Mouse (Mus musculus) Patski (cell line): ENCODE results near the gene Zfp341. TPM values are rescaled to one million over a fixed set of nuclear protein-coding genes. Genes with fewer than 3 reads are reported as not detected.

Source experiments
- ATAC-seq: fragments of 100-300 bp; one replicate; pipeline ENCODE4 v1.8.0; 2021
- CTCF ChIA-PET: fragments of 350-600 bp; sonication (Branson Sonifier 250); formaldehyde crosslinking; loops from one replicate; lab custom pipeline; 2022; ENCODE audit warnings: inconsistent platforms; lab: Charles Lee
- POLR2A ChIA-PET: fragments of 350-600 bp; sonication (Branson Sonifier 250); formaldehyde crosslinking; loops from one replicate; lab custom pipeline; 2022; ENCODE audit warnings: antibody characterized with exemption, inconsistent platforms; lab: Charles Lee
- DNase-seq: peaks from one replicate; pipeline ENCODE4 v3.0.0-alpha.2; 2011; ENCODE audit warnings: low read depth, low spot score
- H3K27me3 ChIP-seq: fragments of 371-371 bp; one replicate; pipeline ENCODE4 v1.5.1; 2021
- CTCF ChIP-seq: fragments of 100-300 bp; IDR thresholded peaks from one replicate; pipeline ENCODE4 v1.5.1; 2021
- in situ Hi-C: fragments of 300-500 bp; cut with MboI; formaldehyde crosslinking; loops from 3 replicates; pipeline ENCODE4 v1.11.1; 2018; ENCODE audit warnings: low pct_unique_long_range_greater_than_20kb, mixed read lengths
- polyA plus RNA-seq: library from polyadenylated mRNA; unstranded; gene quantifications from one replicate; pipeline ENCODE4 v1.2.3, GENCODE M21; 2021

Zfp341 gene
- 3.1 TPM for polyA plus RNA-seq

DNA sequence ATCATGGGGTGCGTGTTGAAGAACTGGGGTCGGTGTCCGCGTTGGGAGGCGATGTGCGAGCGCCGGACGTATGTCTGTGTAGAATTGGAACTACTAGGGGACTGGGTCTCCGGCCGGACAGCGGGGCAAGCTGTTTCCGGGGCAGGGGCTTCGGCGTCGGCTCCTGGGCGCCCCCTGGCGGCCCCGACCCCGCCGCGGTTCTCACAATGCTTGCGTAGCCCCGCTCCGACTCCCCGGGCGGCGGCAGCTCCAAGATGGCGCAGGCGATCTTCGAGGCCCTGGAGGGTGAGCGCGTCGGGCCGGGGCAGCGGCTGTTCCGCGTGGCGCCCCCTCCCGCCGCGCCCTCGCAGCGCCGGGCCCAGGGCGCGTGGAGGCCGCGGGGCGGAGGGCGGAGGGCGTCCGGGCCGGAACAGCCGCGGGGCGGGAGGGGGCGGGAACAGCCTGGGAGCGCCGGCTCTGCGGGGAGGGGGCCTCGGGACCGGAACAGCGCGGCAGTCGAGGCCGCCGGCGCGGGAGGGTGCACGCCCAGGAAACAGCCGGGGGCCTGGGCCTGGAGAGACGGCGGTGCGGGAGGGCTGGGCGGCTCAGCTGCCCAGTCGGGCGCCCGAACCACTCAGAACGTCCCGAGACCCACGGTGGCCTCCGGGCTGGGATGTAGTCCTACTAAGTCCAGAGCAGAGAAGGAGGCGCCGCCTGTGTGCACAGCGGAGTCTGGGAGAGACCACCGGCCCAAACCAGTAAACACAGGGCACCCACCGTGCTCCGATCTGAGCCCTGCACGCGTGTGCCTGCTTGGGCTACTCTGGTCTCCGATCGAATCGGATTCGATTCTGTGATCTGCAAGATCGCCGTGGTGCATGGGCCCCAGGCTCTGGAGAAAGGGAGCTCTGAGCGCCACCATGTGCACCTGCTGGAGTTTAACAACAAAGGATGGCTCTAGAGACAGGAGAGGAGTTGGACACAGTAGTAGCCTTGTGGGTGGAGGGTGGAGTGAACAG lies at the start of gene Zfp341, which contains the start of gene 4930519P11Rik:
Gene Zfp341, plus strand, starts transcription at position 180 of the 998 bp plus-strand sequence.
Gene 4930519P11Rik, minus strand, starts transcription at position 320 of the 998 bp plus-strand sequence.
- DNase-seq (no peak), ATAC-seq (peak; percentile 93)
- ChIA-PET CTCF (interaction anchor here (0.6 to 2.3 kb wide), 5 partner anchors 10 to 202 kb away, joined by 3 to 5 read pairs (median 4); partner anchors contain the start of gene Pxmp4), POLR2A (interaction anchor here (0.9 to 1.0 kb wide), 2 partner anchors 177 to 203 kb away, joined by 3 read pairs; partner anchors contain the start of gene Cbfa2t2)
- peak; percentile 100 for TF ChIP-seq CTCF
- H3K27me3 ChIP-seq, result no peaks in the 10 kb centered on the region
- in situ Hi-C loops, result no loop called here

DNA sequence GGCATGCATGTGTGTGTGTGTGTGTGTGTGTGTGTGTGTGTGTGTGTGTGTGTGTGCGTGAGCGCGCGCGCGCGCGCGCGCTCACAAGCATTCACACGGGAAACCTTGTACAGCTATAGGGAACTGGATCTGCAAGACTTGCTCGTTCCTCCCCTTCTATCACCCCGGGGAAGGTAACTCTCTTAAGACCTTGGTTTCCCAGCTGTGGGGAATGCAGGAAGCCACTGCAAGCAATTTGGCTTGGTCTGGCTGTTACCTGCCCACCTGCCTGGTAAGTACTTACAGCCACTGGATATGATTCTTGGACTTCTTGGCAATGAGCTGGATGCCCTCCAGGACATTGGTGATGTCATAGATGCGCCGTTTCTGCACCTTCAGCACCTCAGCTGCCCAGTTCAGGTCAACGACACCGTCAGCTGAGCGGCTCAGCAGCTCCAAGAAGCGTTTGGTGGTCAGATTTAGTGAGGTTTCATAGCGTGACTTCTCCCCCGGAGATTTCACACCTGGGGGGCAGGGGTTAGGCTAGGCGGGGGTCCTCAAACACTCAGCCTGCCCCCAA lies 49.4 kb upstream of the Zfp341 start:
- ChIA-PET POLR2A (no interaction called here), CTCF (no interaction called here)
- in situ Hi-C loops, result no loop called here
- DNase-seq (no peak), ATAC-seq (no peak)
- TF ChIP-seq CTCF, result no peak
- no peaks in the 10 kb centered on the region for H3K27me3 ChIP-seq

DNA sequence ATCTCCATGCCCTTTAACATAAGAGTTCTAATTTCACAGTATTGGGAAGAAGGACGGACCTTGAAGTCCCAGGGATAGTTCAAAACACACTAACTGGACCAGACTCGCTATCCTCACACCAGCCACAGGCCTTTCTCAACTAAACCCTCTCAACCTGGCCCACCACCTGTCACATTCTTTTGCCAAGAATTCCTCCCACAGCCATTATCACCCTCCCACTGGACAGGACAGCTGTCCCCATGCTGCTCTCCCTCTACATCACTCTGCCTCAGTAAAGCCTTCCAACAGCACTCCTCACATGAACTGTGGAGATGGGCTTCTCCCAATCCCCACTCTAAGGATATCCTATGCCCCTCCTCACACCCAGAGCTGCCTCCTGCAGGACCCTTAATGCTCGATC lies 47.5 kb upstream of the Zfp341 start:
- POLR2A ChIA-PET, result no interaction called here
- ATAC-seq (no peak), DNase-seq (no peak)
- TF ChIP-seq CTCF, result no peak
- CTCF ChIA-PET, result interaction anchor here (0.9 kb wide), 1 partner anchor 9 kb away, joined by 3 read pairs; no protein-coding TSS in a partner anchor
- in situ Hi-C loops, result no loop called here
- H3K27me3 ChIP-seq, result no peaks in the 10 kb centered on the region

DNA sequence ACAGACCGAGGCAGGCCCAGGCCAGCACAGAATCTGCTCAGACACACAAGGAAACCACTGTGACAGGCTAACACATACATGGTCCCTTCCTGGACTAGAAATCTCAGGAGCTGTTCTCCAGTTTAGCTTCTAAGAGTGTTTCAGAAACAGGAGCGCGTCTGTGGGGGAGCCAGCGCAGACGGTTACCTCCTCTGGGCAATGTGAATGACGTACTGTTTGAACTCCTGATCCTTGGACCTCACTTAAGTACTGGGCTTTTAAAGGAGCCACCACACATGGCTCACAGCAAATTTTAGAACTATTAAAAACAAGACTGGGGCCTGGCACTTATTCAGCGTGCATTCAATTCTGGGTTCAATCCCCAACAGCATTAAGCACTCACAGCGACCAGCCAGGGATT lies 46.5 kb upstream of the Zfp341 start:
- CTCF ChIA-PET, result interaction anchor here (0.8 kb wide), 1 partner anchor 46 kb away, joined by 3 read pairs; no protein-coding TSS in a partner anchor
- ATAC-seq, result no peak

DNA sequence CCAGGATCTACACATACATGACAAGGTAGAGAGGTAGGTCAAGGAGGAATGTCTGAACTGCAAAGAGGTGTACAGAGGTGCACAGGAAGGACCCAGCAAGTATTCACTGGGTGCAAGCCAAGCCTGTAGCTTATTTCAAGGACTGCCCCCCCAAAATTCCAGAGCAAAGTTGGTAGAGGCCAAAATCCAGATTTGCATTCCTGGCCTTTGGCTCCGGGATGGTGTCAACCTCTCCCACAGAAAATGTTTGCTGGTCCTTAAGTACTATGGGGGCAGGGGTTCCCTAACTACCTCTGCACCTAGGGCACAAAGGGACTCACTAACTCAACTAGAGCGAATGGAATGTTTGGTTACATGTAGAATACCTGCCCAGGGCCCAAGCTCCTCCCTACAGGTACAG lies 45.3 kb upstream of the Zfp341 start:
- TF ChIP-seq CTCF, result no peak
- POLR2A ChIA-PET, result interaction anchor here (1.1 kb wide), 1 partner anchor 18 kb away, joined by 3 read pairs; no protein-coding TSS in a partner anchor

More for the DNA sequence above, 46.5 kb upstream of the Zfp341 start:
- POLR2A ChIA-PET, result interaction anchor here (1.0 kb wide), 1 partner anchor 29 kb away, joined by 3 read pairs; no protein-coding TSS in a partner anchor
- no peaks in the 10 kb centered on the region for H3K27me3 ChIP-seq
- in situ Hi-C loops, result no loop called here
- DNase-seq, result no peak
- no peak for TF ChIP-seq CTCF

DNA sequence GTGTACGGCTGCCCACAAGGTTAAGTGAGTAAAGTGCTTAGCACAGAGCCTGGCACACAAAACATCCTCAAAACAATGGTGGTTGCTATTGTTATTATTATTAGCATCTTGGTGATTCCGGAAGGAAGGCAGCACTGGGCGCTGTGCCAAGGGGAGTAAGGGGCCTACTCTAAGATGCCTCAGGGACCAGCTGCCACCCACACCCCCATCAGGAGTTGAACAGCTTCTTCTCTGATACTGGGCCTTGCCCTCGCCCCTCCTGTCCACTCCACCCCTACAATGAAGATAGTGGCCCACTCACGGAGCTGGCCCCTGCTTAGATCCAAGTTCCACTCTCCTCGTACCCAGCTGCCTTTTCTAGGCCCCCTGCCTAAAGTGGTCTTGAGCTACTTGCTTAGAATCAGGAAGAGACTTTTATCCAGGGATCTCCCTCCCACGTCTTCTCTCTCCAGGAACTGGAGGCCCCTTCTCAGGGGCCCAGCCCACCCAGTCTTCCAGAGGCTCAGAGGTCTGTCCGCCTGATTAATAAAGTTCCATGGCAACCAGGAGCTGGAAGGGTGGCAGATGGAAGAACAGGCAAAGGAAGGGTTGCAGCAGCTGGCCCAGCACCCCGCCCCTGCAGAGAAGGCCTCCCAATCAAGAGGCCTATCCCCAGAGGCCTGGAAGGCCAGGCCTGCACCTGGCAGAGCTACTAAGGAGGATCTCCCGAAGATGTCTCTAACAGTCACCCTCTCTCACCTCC lies 44.6 kb upstream of the Zfp341 start:
- TF ChIP-seq CTCF, result no peak
- ChIA-PET POLR2A (interaction anchor here (0.6 to 1.2 kb wide), 4 partner anchors 19 to 49 kb away, joined by 3 to 4 read pairs (median 3); no protein-coding TSS in a partner anchor), CTCF (interaction anchor here (0.9 to 1.1 kb wide), 2 partner anchors 25 to 45 kb away, joined by 3 to 5 read pairs; no protein-coding TSS in a partner anchor)
- peak; percentile 9 for ATAC-seq
- H3K27me3 ChIP-seq, result no peaks in the 10 kb centered on the region
- in situ Hi-C loops, result no loop called here
- DNase-seq, result no peak

More for the DNA sequence above, 45.3 kb upstream of the Zfp341 start:
- H3K27me3 ChIP-seq, result no peaks in the 10 kb centered on the region
- ATAC-seq, result no peak
- CTCF ChIA-PET, result interaction anchor here (1.1 kb wide), 1 partner anchor 26 kb away, joined by 3 read pairs; no protein-coding TSS in a partner anchor
- no peak for DNase-seq
- in situ Hi-C loops, result no loop called here

DNA sequence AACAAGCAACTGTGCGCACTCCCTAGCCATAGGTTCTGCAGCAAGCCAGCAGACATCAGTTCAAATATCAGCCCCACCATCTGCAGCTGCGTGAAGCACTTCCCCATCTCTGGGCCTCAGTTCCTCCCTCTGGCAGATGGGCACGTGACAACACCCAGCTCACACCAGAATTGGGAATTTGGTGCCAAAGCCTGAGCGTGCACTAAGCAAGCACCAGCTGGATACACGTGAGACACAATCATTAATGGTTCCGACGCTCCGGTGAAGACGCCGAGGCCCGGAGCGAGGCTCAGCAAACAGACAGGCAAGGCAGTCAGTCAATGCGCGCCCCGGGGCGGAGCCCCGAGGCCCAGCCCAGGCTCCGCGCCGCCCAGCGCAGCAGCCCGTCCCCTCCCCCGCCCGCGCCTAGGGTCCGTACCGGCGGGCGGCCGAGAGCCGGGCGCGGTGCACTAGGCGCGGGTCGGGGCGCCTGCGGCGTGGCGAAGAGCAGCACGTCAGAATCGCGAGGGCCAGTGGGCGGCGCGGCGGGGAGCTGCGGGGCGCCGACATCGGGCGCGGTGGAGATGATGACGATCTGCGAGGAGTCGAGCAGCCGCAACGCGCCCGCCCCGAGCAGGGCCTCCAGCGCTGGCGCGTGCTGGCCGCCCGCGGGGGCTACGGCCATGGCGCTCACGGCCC lies 43.9 kb upstream of the Zfp341 start:
- no peak for DNase-seq
- H3K27me3 ChIP-seq, result no peaks in the 10 kb centered on the region
- in situ Hi-C loops, result no loop called here
- TF ChIP-seq CTCF, result no peak
- ATAC-seq, result peak; percentile 58
- CTCF ChIA-PET, result interaction anchor here (0.9 to 1.1 kb wide), 2 partner anchors 25 to 45 kb away, joined by 3 to 5 read pairs; no protein-coding TSS in a partner anchor
- POLR2A ChIA-PET, result interaction anchor here (0.6 to 1.2 kb wide), 4 partner anchors 19 to 49 kb away, joined by 3 to 4 read pairs (median 3); no protein-coding TSS in a partner anchor

DNA sequence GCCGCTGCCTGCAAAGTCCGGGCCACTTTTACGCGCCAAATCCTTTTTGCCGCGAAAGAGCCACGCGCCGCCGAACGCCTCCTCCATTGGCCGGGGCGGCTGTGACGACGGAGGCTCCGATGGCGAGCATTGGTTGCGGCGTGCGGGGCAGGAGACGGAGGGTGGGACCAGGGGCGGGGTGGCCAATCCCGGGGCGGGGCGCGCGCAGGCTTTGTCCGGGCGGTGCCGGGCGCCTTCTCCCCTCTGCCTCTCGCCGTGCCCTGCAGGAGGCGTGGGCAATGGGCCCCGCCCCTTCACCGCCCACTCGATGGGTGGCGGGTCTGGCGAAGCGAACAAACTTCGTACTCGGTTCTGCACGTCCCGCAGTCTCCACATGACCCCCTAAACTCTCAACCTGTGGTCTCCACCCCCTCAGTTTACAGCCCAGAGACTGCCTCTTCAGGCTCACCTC lies 43.2 kb upstream of the Zfp341 start, which contains the start of gene E2f1:
Gene E2f1, minus strand, starts transcription at position 57 of the 451 bp plus-strand sequence.
- CTCF ChIA-PET, result no interaction called here
- in situ Hi-C loops, result no loop called here
- no peak for TF ChIP-seq CTCF
- no peaks in the 10 kb centered on the region for H3K27me3 ChIP-seq
- POLR2A ChIA-PET, result no interaction called here
- ATAC-seq (peak; percentile 94), DNase-seq (peak; percentile 59)

DNA sequence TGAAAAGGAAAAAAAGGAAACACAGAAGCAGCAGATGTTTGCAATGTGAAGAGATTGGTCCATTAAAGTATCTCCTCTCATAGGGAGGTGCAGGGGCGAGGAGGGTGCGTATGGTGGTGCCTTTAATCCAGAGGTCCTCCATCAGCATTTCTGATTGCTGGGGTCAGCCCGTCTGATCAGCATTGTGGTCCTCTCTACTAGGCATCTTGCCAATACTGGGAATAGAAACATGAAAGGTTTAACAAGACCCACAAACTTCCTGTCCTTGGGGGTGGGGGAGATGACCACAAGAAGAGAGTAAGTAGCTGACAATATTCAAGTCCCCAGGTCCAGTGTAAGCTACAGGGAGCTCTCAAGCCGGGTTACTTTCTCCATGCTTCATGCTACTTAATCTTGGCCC lies 42.4 kb upstream of the Zfp341 start:
- no peak for ATAC-seq
- in situ Hi-C loops, result no loop called here
- CTCF ChIA-PET, result no interaction called here
- DNase-seq, result no peak
- no peaks in the 10 kb centered on the region for H3K27me3 ChIP-seq
- POLR2A ChIA-PET, result no interaction called here
- no peak for TF ChIP-seq CTCF
